Mouse (Mus musculus) layer of hippocampus, adult 18-20 months (tissue): ENCODE measurements at regions not wholly inside any gene's neighbourhood (a gene's known extent, or its start where the extent isn't known, plus 50 kb on each side); places are given as distances from the start of the nearest gene placed in this dataset.
"Not testable (repeated sequence)": the region's sequence is repeated elsewhere in the genome, so short reads cannot be mapped to it uniquely, and the experiment has no call there.

Experiments used
- DNase-seq, 2 experiments: peaks; one replicate each; pipeline ENCODE4 v3.0.0; 2022; ENCODE audit warnings: low spot score in 2 of 2

- DNase-seq = no peak
Measured at GRCm38 (mm10) chr9:83728428-83728827, 77.6 kb downstream of the Elovl4 start.

GRCm38 (mm10) chr9:83727462-83728189 lies 78.5 kb downstream of the Elovl4 start:
- DNase-seq = peak; percentile 54 to 80

- DNase-seq = no peak
Measured at GRCm38 (mm10) chr9:83726979-83727378, 79.1 kb downstream of the Elovl4 start.

- DNase-seq = peak in 1 of 2 experiments; percentile 60
Measured at GRCm38 (mm10) chr9:83726105-83726504, 80.0 kb downstream of the Elovl4 start.

GRCm38 (mm10) chr9:83725545-83725944 lies 80.5 kb downstream of the Elovl4 start:
- no peak for DNase-seq

GRCm38 (mm10) chr9:83720982-83721381 lies 85.1 kb downstream of the Elovl4 start:
- no peak for DNase-seq

GRCm38 (mm10) chr9:83719811-83720210 lies 86.3 kb downstream of the Elovl4 start:
- DNase-seq = no peak

GRCm38 (mm10) chr9:83718084-83718483 lies 88.0 kb downstream of the Elovl4 start:
- DNase-seq = not testable (repeated sequence)

- no peak for DNase-seq
Measured at GRCm38 (mm10) chr9:83716101-83716763, 89.8 kb downstream of the Elovl4 start.

- no peak for DNase-seq
Measured at GRCm38 (mm10) chr9:83707361-83707760, 98.7 kb downstream of the Elovl4 start.

- DNase-seq = no peak
Measured at GRCm38 (mm10) chr9:83706071-83706470, 100.0 kb downstream of the Elovl4 start.

GRCm38 (mm10) chr9:83704186-83704585 lies 101.9 kb downstream of the Elovl4 start:
- DNase-seq = no peak

GRCm38 (mm10) chr9:83700916-83701315 lies 105.2 kb downstream of the Elovl4 start:
- DNase-seq = no peak

GRCm38 (mm10) chr9:83700056-83700455 lies 106.0 kb downstream of the Elovl4 start:
- no peak for DNase-seq

GRCm38 (mm10) chr9:83691332-83692198 lies 114.5 kb downstream of the Elovl4 start:
- peak; percentile 35 to 86 for DNase-seq
